Mouse (Mus musculus) activated CD4-positive, CD25-positive, alpha-beta regulatory T cell, adult 9 weeks (primary cell): Measurements from ENCODE around the gene Gm49380. TPM values are rescaled to one million over a fixed set of nuclear protein-coding genes. Genes with fewer than 3 reads are reported as not detected.

Experiments
- polyA plus RNA-seq: library from polyadenylated mRNA; unstranded; fragments of 100-300 nt; shearing (Covaris generic); gene quantifications from one replicate; pipeline ENCODE4 v1.2.1, GENCODE M21; 2017

The Gm49380 gene
- not detected for polyA plus RNA-seq

GRCm38 (mm10) chr9:44113105-44113789 lies at the start of gene Gm49380, which contains the start of gene Rnf26:
Gm49380 (minus strand) TSS chr9:44113500.
Rnf26 (minus strand) TSS chr9:44113517.

GRCm38 (mm10) chr9:44134101-44134850 lies 21.0 kb upstream of the Gm49380 start, which contains the start of gene Mcam:
Mcam (plus strand) TSS chr9:44134469.

GRCm38 (mm10) chr9:44107110-44107509 lies 6.2 kb downstream of the Gm49380 start, which contains the start of gene C1qtnf5:
C1qtnf5 (plus strand) TSS chr9:44107245.

GRCm38 (mm10) chr9:44101490-44101889 lies 11.8 kb downstream of the Gm49380 start, which contains the start of gene Mfrp:
Mfrp (plus strand) TSS chr9:44101729.

GRCm38 (mm10) chr9:44066785-44067225 lies 46.5 kb downstream of the Gm49380 start, which contains the start of gene Usp2:
Usp2 (plus strand) TSS chr9:44067021.

GRCm38 (mm10) chr9:44042836-44043707 lies 70.2 kb downstream of the Gm49380 start, which contains the start of gene Thy1:
Thy1 (plus strand) TSS chr9:44043384.

Other genes with a start within 250 kb of the Gm49380 start
- 149 TPM for gene Thy1, start 70.1 kb downstream of the Gm49380 start, polyA plus RNA-seq
- 1.9 TPM for gene Usp2, start 46.5 kb downstream of the Gm49380 start, polyA plus RNA-seq
- not detected for gene Mfrp, start 11.8 kb downstream of the Gm49380 start, polyA plus RNA-seq
- gene C1qtnf5, start 6.3 kb downstream of the Gm49380 start, polyA plus RNA-seq, result not detected
- 11.6 TPM for gene Rnf26, start within 50 bp of the Gm49380 start, polyA plus RNA-seq
- not detected for gene Mcam, start 21.0 kb upstream of the Gm49380 start, polyA plus RNA-seq
- gene Cbl, start 120.5 kb upstream of the Gm49380 start, polyA plus RNA-seq, result 33.6 TPM
- not detected for gene Ccdc153, start 127.2 kb upstream of the Gm49380 start, polyA plus RNA-seq
- gene Pdzd3, start 138.0 kb upstream of the Gm49380 start, polyA plus RNA-seq, result 0.21 TPM
- 12.2 TPM for gene Nlrx1, start 155.1 kb upstream of the Gm49380 start, polyA plus RNA-seq
- gene Abcg4, start 175.1 kb upstream of the Gm49380 start, polyA plus RNA-seq, result 0.32 TPM
- 32.9 TPM for gene Hinfp, start 192.2 kb upstream of the Gm49380 start, polyA plus RNA-seq
- gene C2cd2l, start 206.8 kb upstream of the Gm49380 start, polyA plus RNA-seq, result 8.9 TPM
- 24.2 TPM for gene Dpagt1, start 212.5 kb upstream of the Gm49380 start, polyA plus RNA-seq
- gene H2afx, start 221.2 kb upstream of the Gm49380 start, polyA plus RNA-seq, result 27.0 TPM
- 34.4 TPM for gene Hmbs, start 230.7 kb upstream of the Gm49380 start, polyA plus RNA-seq
- gene Vps11, start 248.2 kb upstream of the Gm49380 start, polyA plus RNA-seq, result 73.3 TPM